Mouse (Mus musculus): ENCODE data around the gene Atp11b. TPM values are rescaled to one million over a fixed set of nuclear protein-coding genes. Genes with fewer than 3 reads are reported as not detected.

Atp11b gene
- total RNA-seq, 2 experiments from 2014 or later, result 119 to 130 TPM

- intact Hi-C loops (cut with DNase I), result no loop called here
- peak; percentile 31 for DNase-seq
Measured at GRCm38 (mm10) chr3:35764637-35765617, 11.0 kb downstream of the Atp11b start.

DNA sequence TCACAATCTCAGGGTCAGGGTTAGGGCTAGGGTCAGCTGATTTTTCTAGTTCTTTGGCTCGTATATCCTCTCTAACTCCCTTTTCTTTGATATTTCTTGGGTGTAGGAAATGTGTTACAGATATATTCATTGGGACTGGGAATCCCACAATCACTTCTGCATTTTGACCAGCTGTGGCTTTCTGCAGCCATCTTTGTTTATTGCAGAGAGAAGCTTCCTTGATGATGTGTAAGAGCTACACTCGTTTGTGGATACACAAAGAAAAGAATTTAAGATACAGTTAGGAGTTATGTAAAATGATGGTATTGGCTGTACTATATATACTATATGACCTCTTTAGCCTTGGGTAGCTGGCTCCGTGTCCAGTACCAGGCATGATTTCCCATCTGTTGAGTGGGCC, 25.8 kb downstream of the Atp11b start:
- DNase-seq, result no peak
- intact Hi-C loops (cut with DNase I), result no loop called here

DNA sequence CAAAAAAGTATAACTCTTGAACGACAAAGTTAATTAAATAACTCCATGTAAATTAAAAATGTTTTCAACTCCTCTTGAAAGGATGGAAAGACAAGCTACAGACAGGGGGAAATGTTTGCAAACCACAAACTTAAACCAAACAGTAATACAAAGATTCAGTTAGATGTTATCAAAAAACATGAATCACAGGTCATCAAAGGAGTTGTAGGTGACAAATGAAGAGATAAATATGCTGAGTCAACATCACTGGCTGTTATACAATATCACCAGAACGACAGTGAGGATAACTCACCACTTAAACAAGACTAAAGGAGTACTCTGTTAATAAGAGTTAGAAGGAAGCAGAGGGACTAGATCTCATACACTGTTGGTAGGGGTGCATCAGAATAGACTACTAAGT, 48.1 kb downstream of the Atp11b start:
- DNase-seq, result no peak
- intact Hi-C loops (cut with DNase I), result no loop called here

GRCm38 (mm10) chr3:35819887-35820286, 66.0 kb downstream of the Atp11b start:
- intact Hi-C loops (cut with DNase I), result no loop called here
- no peak for DNase-seq

GRCm38 (mm10) chr3:35822036-35822435, 68.1 kb downstream of the Atp11b start:
- no peak for DNase-seq
- intact Hi-C loops (cut with DNase I), result no loop called here

DNA sequence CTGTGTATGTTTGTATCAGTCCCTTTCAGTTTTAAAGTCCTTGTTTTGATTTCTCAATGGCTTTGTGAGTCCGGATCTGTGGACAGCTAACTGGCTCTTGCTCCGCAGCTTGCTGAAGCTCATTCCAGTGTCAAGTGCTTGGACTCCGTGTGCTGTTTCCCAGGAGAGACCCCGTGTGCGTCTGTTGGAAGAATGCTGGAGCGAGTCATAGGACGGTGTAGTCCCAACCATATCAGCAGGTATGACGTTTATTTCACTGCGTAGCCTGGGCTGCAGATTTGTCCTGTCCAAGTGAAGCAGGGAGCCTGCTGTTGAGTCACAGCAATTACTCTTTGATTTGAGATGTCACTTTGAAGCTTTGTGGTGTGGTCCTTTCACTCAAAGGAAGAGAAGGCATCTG, 95.4 kb downstream of the Atp11b start:
- intact Hi-C loops (cut with DNase I), result no loop called here
- no peak for DNase-seq

DNA sequence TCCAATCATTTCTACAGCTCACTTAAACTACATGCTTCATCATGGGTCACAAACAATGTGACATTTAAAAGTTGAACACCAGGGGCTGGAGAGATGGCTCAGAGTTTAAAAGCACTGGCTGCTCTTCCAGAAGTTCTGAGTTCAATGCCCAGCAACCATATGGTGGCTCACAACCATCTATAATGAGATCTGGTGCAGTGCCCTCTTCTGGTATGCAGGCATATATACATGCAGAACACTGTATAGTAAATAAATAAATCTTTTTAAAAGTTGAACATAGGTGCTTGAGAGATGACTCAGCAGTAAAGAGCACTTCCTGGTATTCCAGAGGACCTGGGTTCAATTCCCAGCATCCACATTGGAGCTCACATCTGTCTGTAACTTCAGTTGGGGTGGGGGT, 129.4 kb downstream of the Atp11b start:
- intact Hi-C loops (cut with DNase I), result no loop called here
- no peak for DNase-seq

GRCm38 (mm10) chr3:35889531-35889930, 135.6 kb downstream of the Atp11b start:
- intact Hi-C loops (cut with DNase I), result no loop called here
- no peak for DNase-seq

GRCm38 (mm10) chr3:35891123-35891522, 137.2 kb downstream of the Atp11b start:
- no peak for DNase-seq
- intact Hi-C loops (cut with DNase I), result no loop called here

- intact Hi-C loops (cut with DNase I), result no loop called here
- no peak for DNase-seq
Measured at GRCm38 (mm10) chr3:35893156-35893555, 139.2 kb downstream of the Atp11b start.

DNA sequence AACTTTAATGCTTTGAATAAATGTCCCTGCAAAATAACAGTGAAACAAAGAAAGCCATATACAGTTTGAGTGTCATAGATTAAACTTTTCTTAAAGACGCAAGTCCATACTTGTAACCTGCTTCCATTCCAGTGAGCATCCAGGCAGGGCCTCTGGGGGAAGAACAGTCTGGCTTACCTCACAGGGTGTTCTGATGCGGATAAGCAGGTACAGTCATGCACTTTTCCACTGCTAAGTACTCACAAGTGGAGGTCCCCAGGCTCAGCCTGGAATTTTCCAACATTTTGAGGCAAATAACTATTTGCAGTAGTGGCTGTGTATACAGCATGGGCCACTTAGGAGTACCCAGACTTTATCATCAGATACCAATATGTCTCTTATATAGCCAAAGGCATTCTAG, 144.0 kb downstream of the Atp11b start:
- no peak for DNase-seq
- intact Hi-C loops (cut with DNase I), result no loop called here

GRCm38 (mm10) chr3:35899109-35899508, 145.2 kb downstream of the Atp11b start:
- intact Hi-C loops (cut with DNase I), result no loop called here
- DNase-seq, result no peak

DNA sequence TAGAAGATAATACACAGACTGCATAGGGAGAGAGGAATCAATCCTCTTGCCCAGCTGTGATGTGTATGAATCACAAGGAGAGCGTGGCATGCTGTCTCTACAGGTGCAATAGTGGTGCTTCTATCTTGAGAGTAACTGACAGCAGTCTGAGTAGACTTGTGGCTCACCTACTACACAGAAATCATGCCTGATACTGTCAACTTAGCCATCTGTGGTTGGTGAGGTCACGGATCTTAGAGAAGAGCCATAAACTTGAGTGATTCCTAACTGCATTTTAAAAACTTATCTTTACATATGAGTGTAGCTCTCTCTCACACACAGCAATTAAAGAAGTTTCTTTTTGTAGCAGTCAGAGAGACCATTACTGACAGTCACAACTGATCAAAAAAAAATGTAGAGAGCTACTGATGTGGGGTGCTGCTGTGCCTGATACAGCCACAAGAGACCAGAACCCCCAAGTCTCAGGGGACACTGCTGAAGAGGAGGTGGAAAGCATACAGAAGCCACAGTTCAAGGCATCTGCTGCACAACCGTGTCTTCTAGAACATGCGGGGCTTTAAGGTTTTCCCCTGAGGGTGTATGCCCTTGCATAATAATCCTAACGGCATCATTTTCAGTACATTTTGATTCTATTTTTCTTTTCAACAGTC, 146.8 kb downstream of the Atp11b start:
- intact Hi-C loops (cut with DNase I), result no loop called here
- DNase-seq, result no peak

Other genes with a start within 250 kb of the Atp11b start
- 10 to 100 TPM; 70.4 to 73.9 TPM for gene Dcun1d1, start 183.3 kb downstream of the Atp11b start, total RNA-seq (2021)
- gene Mccc1, start 246.6 kb downstream of the Atp11b start, total RNA-seq (2021), result 10 to 100 TPM; 31.0 to 36.5 TPM